Mouse (Mus musculus) stomach, embryonic 15.5 days (tissue): Measurements from ENCODE around the gene Trim9. TPM values are rescaled to one million over a fixed set of nuclear protein-coding genes. Genes with fewer than 3 reads are reported as not detected.

ENCODE experiments used
- ATAC-seq: fragments of 200-750 bp; cut with Nextera tagmentation; 2 replicates; pipeline ENCODE4 v1.8.0; 2017; ENCODE audit warnings: low read depth, moderate number of reproducible peaks, moderate TSS enrichment; ENCODE audit not compliant: insufficient read depth, low FRiP score
- H3K27ac ChIP-seq: fragments of 300-500 bp; sonication (generic); 2 replicates; pipeline ENCODE4 v1.5.1; 2015; ENCODE audit warnings: mild to moderate bottlenecking, inconsistent platforms
- H3K27me3 ChIP-seq: fragments of 300-500 bp; sonication (generic); replicated peaks from 2 replicates; pipeline ENCODE4 v1.6.1; 2015; ENCODE audit warnings: inconsistent platforms
- H3K36me3 ChIP-seq: fragments of 300-500 bp; sonication (generic); 2 replicates; pipeline ENCODE4 v1.6.1; 2015; ENCODE audit warnings: inconsistent platforms
- H3K4me1 ChIP-seq: fragments of 300-500 bp; sonication (generic); 2 replicates; pipeline ENCODE4 v1.6.1; 2015; ENCODE audit warnings: inconsistent platforms
- H3K4me2 ChIP-seq: fragments of 300-500 bp; sonication (generic); 2 replicates; pipeline ENCODE4 v1.6.1; 2015; ENCODE audit warnings: mild to moderate bottlenecking, inconsistent platforms
- H3K4me3 ChIP-seq: fragments of 300-500 bp; sonication (generic); replicated peaks from 2 replicates; pipeline ENCODE4 v1.5.1; 2015; ENCODE audit warnings: inconsistent platforms
- H3K9ac ChIP-seq: fragments of 300-500 bp; sonication (generic); 2 replicates; pipeline ENCODE4 v1.6.1; 2015; ENCODE audit warnings: inconsistent platforms
- H3K9me3 ChIP-seq: fragments of 300-500 bp; sonication (generic); 2 replicates; pipeline ENCODE4 v1.6.1; 2016; ENCODE audit warnings: inconsistent platforms
- WGBS: fragments of 180-500 bp; shearing (Covaris S2); methylation state at CpG from one replicate; pipeline ENCODE4 v1.1.7; 2015; 5-methylcytosine and 5-hydroxymethylcytosine counted together
- polyA plus RNA-seq: library from polyadenylated mRNA; unstranded; fragments of >200 nt; fragmentation: Nextera tagmentation; extraction: Ambion mirVana; gene quantifications from 2 replicates; pipeline ENCODE4 v1.2.1, GENCODE M21; 2015

Trim9 gene
- polyA plus RNA-seq, 1 experiment from 2014 or later = 1.8 TPM

- Histone ChIP-seq H3K9me3 (no peaks in the 10 kb centered on the region), H3K4me3 (no peak overlapping the region), H3K4me1 (no peaks in the 10 kb centered on the region), H3K36me3 (no peaks in the 10 kb centered on the region), H3K27ac (no peak overlapping the region), H3K4me2 (no peak overlapping the region), H3K27me3 (no peaks in the 10 kb centered on the region), H3K9ac (no peak overlapping the region)
- no peak for ATAC-seq
- 89% methylated on average over 2 of the region's 2 CpGs for WGBS
Observed at GRCm38 (mm10) chr12:70280930-70281329, 66.5 kb downstream of the Trim9 start.

- Histone ChIP-seq H3K4me2 (no peak overlapping the region), H3K27ac (no peak overlapping the region), H3K9me3 (no peaks in the 10 kb centered on the region), H3K9ac (no peak overlapping the region), H3K27me3 (no peaks in the 10 kb centered on the region), H3K4me3 (no peak overlapping the region), H3K4me1 (no peaks in the 10 kb centered on the region), H3K36me3 (no peaks in the 10 kb centered on the region)
- ATAC-seq = no peak
- 78% methylated on average over 10 of the region's 10 CpGs for WGBS
Observed at GRCm38 (mm10) chr12:70280381-70280780, 67.0 kb downstream of the Trim9 start.

GRCm38 (mm10) chr12:70277071-70277939, 70.1 kb downstream of the Trim9 start:
- no peak overlapping the region for H3K4me3 ChIP-seq
- H3K4me1 ChIP-seq = no peaks in the 10 kb centered on the region
- no peak overlapping the region for H3K27ac ChIP-seq
- no peak for ATAC-seq
- no peaks in the 10 kb centered on the region for H3K9me3 ChIP-seq
- no peak overlapping the region for H3K4me2 ChIP-seq
- no peak overlapping the region for H3K9ac ChIP-seq
- 65% methylated on average over 12 of the region's 12 CpGs for WGBS
- no peaks in the 10 kb centered on the region for H3K36me3 ChIP-seq
- H3K27me3 ChIP-seq = no peaks in the 10 kb centered on the region

GRCm38 (mm10) chr12:70269724-70270123, 77.7 kb downstream of the Trim9 start:
- H3K9ac ChIP-seq = no peak overlapping the region
- no peak overlapping the region for H3K27ac ChIP-seq
- ATAC-seq = no peak
- H3K4me1 ChIP-seq = no peaks in the 10 kb centered on the region
- H3K4me2 ChIP-seq = no peak overlapping the region
- H3K27me3 ChIP-seq = no peaks in the 10 kb centered on the region
- no peak overlapping the region for H3K4me3 ChIP-seq
- 76% methylated on average over 6 of the region's 6 CpGs for WGBS
- H3K9me3 ChIP-seq = no peaks in the 10 kb centered on the region
- no peaks in the 10 kb centered on the region for H3K36me3 ChIP-seq

GRCm38 (mm10) chr12:70267314-70267713, 80.1 kb downstream of the Trim9 start:
- no peak for ATAC-seq
- no peak overlapping the region for H3K27ac ChIP-seq
- no peak overlapping the region for H3K9ac ChIP-seq
- WGBS = 85% methylated on average over 9 of the region's 9 CpGs
- no peak overlapping the region for H3K4me3 ChIP-seq
- H3K4me2 ChIP-seq = no peak overlapping the region
- no peaks in the 10 kb centered on the region for H3K4me1 ChIP-seq
- H3K36me3 ChIP-seq = no peaks in the 10 kb centered on the region
- no peaks in the 10 kb centered on the region for H3K27me3 ChIP-seq
- H3K9me3 ChIP-seq = no peaks in the 10 kb centered on the region

- Histone ChIP-seq H3K27ac (no peak overlapping the region), H3K4me1 (no peaks in the 10 kb centered on the region), H3K36me3 (no peaks in the 10 kb centered on the region), H3K27me3 (no peaks in the 10 kb centered on the region), H3K9ac (no peak overlapping the region), H3K4me3 (no peak overlapping the region), H3K9me3 (no peaks in the 10 kb centered on the region), H3K4me2 (no peak overlapping the region)
- no peak for ATAC-seq
- 43% methylated on average over 8 of the region's 8 CpGs for WGBS
Observed at GRCm38 (mm10) chr12:70266494-70266931, 80.9 kb downstream of the Trim9 start.

- H3K9ac ChIP-seq = no peak overlapping the region
- no peak overlapping the region for H3K27ac ChIP-seq
- no peaks in the 10 kb centered on the region for H3K27me3 ChIP-seq
- H3K4me2 ChIP-seq = no peak overlapping the region
- 77% methylated on average over 7 of the region's 7 CpGs for WGBS
- no peak for ATAC-seq
- H3K36me3 ChIP-seq = no peaks in the 10 kb centered on the region
- no peak overlapping the region for H3K4me3 ChIP-seq
- H3K4me1 ChIP-seq = no peaks in the 10 kb centered on the region
- no peaks in the 10 kb centered on the region for H3K9me3 ChIP-seq
Observed at GRCm38 (mm10) chr12:70263721-70264120, 83.7 kb downstream of the Trim9 start.

GRCm38 (mm10) chr12:70262271-70262953, 85.0 kb downstream of the Trim9 start:
- WGBS = 91% methylated on average over 17 of the region's 17 CpGs
- no peak for ATAC-seq
- Histone ChIP-seq H3K36me3 (no peaks in the 10 kb centered on the region), H3K4me1 (no peaks in the 10 kb centered on the region), H3K4me2 (no peak overlapping the region), H3K27ac (no peak overlapping the region), H3K9me3 (no peaks in the 10 kb centered on the region), H3K4me3 (no peak overlapping the region), H3K27me3 (no peaks in the 10 kb centered on the region), H3K9ac (no peak overlapping the region)

- H3K4me3 ChIP-seq = no peak overlapping the region
- no peaks in the 10 kb centered on the region for H3K27me3 ChIP-seq
- no peak overlapping the region for H3K9ac ChIP-seq
- H3K9me3 ChIP-seq = no peaks in the 10 kb centered on the region
- ATAC-seq = no peak
- no peak overlapping the region for H3K4me2 ChIP-seq
- no peaks in the 10 kb centered on the region for H3K36me3 ChIP-seq
- H3K27ac ChIP-seq = no peak overlapping the region
- WGBS = 74% methylated on average over 15 of the region's 15 CpGs
- no peaks in the 10 kb centered on the region for H3K4me1 ChIP-seq
Observed at GRCm38 (mm10) chr12:70251210-70251884, 96.1 kb downstream of the Trim9 start.

GRCm38 (mm10) chr12:70249616-70250157, 97.7 kb downstream of the Trim9 start:
- Histone ChIP-seq H3K27ac (no peak overlapping the region), H3K4me3 (no peak overlapping the region), H3K9me3 (no peaks in the 10 kb centered on the region), H3K4me2 (no peak overlapping the region), H3K27me3 (no peaks in the 10 kb centered on the region), H3K4me1 (no peaks in the 10 kb centered on the region), H3K36me3 (no peaks in the 10 kb centered on the region), H3K9ac (no peak overlapping the region)
- ATAC-seq = no peak
- 85% methylated on average over 10 of the region's 10 CpGs for WGBS

GRCm38 (mm10) chr12:70247683-70248474, 99.5 kb downstream of the Trim9 start:
- Histone ChIP-seq H3K36me3 (no peaks in the 10 kb centered on the region), H3K27me3 (no peaks in the 10 kb centered on the region), H3K4me1 (no peaks in the 10 kb centered on the region), H3K9me3 (no peaks in the 10 kb centered on the region), H3K4me3 (no peak overlapping the region), H3K9ac (no peak overlapping the region), H3K4me2 (no peak overlapping the region), H3K27ac (no peak overlapping the region)
- no peak for ATAC-seq
- 54% methylated on average over 15 of the region's 15 CpGs for WGBS
